Mouse (Mus musculus) hindbrain, embryonic 13.5 days (tissue): Measurements from ENCODE around the gene Aass. TPM values are rescaled to one million over a fixed set of nuclear protein-coding genes. Genes with fewer than 3 reads are reported as not detected.
"Not testable (repeated sequence)": the region's sequence is repeated elsewhere in the genome, so short reads cannot be mapped to it uniquely, and the experiment has no call there.

Source experiments
- ATAC-seq: fragments of 200-750 bp; cut with Nextera tagmentation; 2 replicates; pipeline ENCODE4 v1.8.0; 2017; ENCODE audit warnings: moderate TSS enrichment; ENCODE audit not compliant: low FRiP score
- H3K27ac ChIP-seq: fragments of 300-500 bp; sonication (generic); 2 replicates; pipeline ENCODE4 v1.5.1; 2015; ENCODE audit warnings: inconsistent platforms, mild to moderate bottlenecking, moderate library complexity
- H3K27me3 ChIP-seq: fragments of 300-500 bp; sonication (generic); 2 replicates; pipeline ENCODE4 v1.6.1; 2015; ENCODE audit warnings: mild to moderate bottlenecking, inconsistent platforms
- H3K36me3 ChIP-seq: fragments of 300-500 bp; sonication (generic); 2 replicates; pipeline ENCODE4 v1.6.1; 2015; ENCODE audit warnings: mild to moderate bottlenecking, inconsistent platforms
- H3K4me1 ChIP-seq: fragments of 300-500 bp; sonication (generic); replicated peaks from 2 replicates; pipeline ENCODE4 v1.6.1; 2015; ENCODE audit warnings: inconsistent platforms
- H3K4me2 ChIP-seq: fragments of 300-500 bp; sonication (generic); 2 replicates; pipeline ENCODE4 v1.6.1; 2015; ENCODE audit warnings: inconsistent platforms, mild to moderate bottlenecking, moderate library complexity
- H3K4me3 ChIP-seq: fragments of 300-500 bp; sonication (generic); 2 replicates; pipeline ENCODE4 v1.5.1; 2015; ENCODE audit warnings: mild to moderate bottlenecking, inconsistent platforms
- H3K9ac ChIP-seq: fragments of 300-500 bp; sonication (generic); 2 replicates; pipeline ENCODE4 v1.6.1; 2015; ENCODE audit warnings: mild to moderate bottlenecking, inconsistent platforms
- H3K9me3 ChIP-seq: fragments of 300-500 bp; sonication (generic); 2 replicates; pipeline ENCODE4 v1.6.1; 2016; ENCODE audit warnings: inconsistent platforms
- WGBS: fragments of 180-500 bp; shearing (Covaris S2); methylation state at CpG from one replicate; pipeline ENCODE4 v1.1.7; 2015; 5-methylcytosine and 5-hydroxymethylcytosine counted together
- polyA plus RNA-seq: library from polyadenylated mRNA; unstranded; fragments of >200 nt; fragmentation: Nextera tagmentation; extraction: Ambion mirVana; gene quantifications from 2 replicates; pipeline ENCODE4 v1.2.1, GENCODE M21; 2015

Gene Aass
- polyA plus RNA-seq, 1 experiment from 2014 or later = 0.77 TPM

DNA sequence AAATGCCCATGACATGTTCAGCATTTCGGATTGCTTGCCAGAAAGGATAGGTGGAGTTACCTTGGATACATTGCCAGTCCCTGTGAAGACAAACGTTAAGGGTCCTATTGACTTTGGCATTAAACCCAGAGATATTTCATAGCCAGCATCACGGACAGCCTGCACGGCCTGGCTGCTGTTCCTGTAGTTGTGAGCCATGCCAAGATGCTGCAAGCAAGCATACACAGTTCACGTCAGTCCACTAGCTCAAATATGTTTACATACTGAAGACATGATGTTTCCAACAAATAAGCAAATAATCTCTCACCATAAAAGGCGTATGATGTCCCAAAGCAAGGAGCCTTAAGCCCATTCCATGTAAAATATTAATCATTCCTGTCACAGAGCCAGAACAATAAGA is 18.0 kb downstream of the Aass start:
- Histone ChIP-seq H3K4me3 (no peak overlapping the region), H3K27ac (no peak overlapping the region), H3K4me1 (no peaks in the 10 kb centered on the region), H3K36me3 (no peaks in the 10 kb centered on the region), H3K4me2 (no peak overlapping the region), H3K27me3 (no peaks in the 10 kb centered on the region), H3K9me3 (no peaks in the 10 kb centered on the region), H3K9ac (no peak overlapping the region)
- 88% methylated on average over 6 of the region's 6 CpGs for WGBS
- ATAC-seq = no peak

DNA sequence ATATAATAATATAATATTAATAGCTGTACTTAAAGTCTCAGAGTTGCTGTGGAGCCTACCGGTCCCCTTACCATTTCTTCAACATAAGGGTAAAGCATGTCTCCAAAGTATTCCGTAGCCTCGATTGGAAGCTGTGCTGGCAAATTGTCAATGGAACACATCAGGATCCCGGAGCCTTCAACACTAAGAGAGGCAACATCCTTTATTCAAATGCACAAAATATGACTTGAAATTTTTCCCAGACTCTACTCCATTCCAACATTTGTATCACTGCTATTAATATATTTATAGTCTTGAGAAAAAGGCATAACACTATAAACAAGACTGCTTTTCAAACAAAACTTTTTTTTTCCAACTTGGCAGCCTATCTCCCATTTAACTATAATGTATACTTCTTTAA is 25.7 kb downstream of the Aass start:
- Histone ChIP-seq H3K36me3 (no peaks in the 10 kb centered on the region), H3K4me3 (no peak overlapping the region), H3K27me3 (no peaks in the 10 kb centered on the region), H3K4me2 (no peak overlapping the region), H3K27ac (no peak overlapping the region), H3K9ac (no peak overlapping the region), H3K9me3 (no peaks in the 10 kb centered on the region), H3K4me1 (no peaks in the 10 kb centered on the region)
- WGBS = 97% methylated on average over 4 of the region's 4 CpGs
- no peak for ATAC-seq

GRCm38 (mm10) chr6:23106373-23106772 is 26.4 kb downstream of the Aass start:
- no peak for ATAC-seq
- H3K4me3 ChIP-seq = no peak overlapping the region
- no peak overlapping the region for H3K27ac ChIP-seq
- no peaks in the 10 kb centered on the region for H3K9me3 ChIP-seq
- no peaks in the 10 kb centered on the region for H3K4me1 ChIP-seq
- H3K4me2 ChIP-seq = no peak overlapping the region
- H3K27me3 ChIP-seq = no peaks in the 10 kb centered on the region
- H3K9ac ChIP-seq = no peak overlapping the region
- WGBS = 74% methylated on average over 4 of the region's 4 CpGs
- no peaks in the 10 kb centered on the region for H3K36me3 ChIP-seq

DNA sequence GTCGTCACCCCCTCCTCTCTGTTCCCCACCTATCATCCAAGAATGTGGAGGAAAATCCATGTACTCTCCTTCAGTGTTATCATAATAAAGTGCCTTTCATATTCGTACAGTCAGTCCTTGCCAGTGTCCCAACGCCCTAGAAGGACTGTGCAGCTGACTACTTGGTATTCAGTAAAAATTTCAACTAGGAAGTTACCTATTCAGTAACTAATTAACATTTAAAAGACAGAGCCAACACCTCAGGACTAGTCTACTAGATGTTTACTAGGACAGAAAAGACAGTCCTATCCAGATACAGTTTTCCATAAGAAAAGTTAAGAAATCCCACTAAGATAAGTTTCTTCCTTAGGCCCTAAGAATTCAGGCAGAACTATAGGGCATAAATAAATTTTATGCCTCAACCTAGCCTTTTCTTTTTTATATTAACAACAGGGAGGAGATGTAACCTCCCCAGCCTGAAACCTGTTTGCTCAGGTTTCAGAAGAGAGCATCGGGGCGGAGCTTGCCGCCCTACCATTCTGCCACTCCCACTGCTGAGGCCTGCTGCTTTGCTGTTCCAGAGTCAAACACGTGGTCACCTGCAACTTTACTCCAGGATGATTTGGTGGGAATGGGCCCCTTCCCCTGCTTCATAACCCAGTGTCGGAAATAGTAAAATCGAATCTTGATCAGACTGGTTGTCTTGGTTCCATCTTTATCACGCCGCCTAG is 42.3 kb downstream of the Aass start:
- H3K27me3 ChIP-seq, H3K27ac ChIP-seq, H3K36me3 ChIP-seq, H3K9me3 ChIP-seq, H3K4me2 ChIP-seq, ATAC-seq, H3K4me1 ChIP-seq, H3K4me3 ChIP-seq, H3K9ac ChIP-seq: not testable (repeated sequence)
- WGBS = 94% methylated on average over 11 of the region's 11 CpGs

GRCm38 (mm10) chr6:23089292-23089691 is 43.5 kb downstream of the Aass start:
- not testable (repeated sequence) for H3K27ac ChIP-seq, ATAC-seq, H3K4me1 ChIP-seq, H3K9me3 ChIP-seq, H3K4me3 ChIP-seq, H3K36me3 ChIP-seq, H3K4me2 ChIP-seq, H3K9ac ChIP-seq, H3K27me3 ChIP-seq
- WGBS = 73% methylated on average over 4 of the region's 4 CpGs

- no peak for ATAC-seq
- H3K4me3 ChIP-seq = no peak overlapping the region
- WGBS = 92% methylated on average over 5 of the region's 5 CpGs
Observed at GRCm38 (mm10) chr6:23084587-23085421, 48.0 kb downstream of the Aass start.

GRCm38 (mm10) chr6:23079991-23080680 is 52.6 kb downstream of the Aass start:
- H3K9ac ChIP-seq = no peak overlapping the region
- H3K27me3 ChIP-seq = no peaks in the 10 kb centered on the region
- WGBS = 68% methylated on average over 3 of the region's 3 CpGs
- H3K4me1 ChIP-seq = no peaks in the 10 kb centered on the region
- no peak overlapping the region for H3K4me3 ChIP-seq
- H3K9me3 ChIP-seq = no peaks in the 10 kb centered on the region
- no peaks in the 10 kb centered on the region for H3K36me3 ChIP-seq
- no peak for ATAC-seq
- H3K27ac ChIP-seq = no peak overlapping the region
- H3K4me2 ChIP-seq = no peak overlapping the region

More at GRCm38 (mm10) chr6:23084587-23085421, 48.0 kb downstream of the Aass start:
- Histone ChIP-seq H3K36me3 (no peaks in the 10 kb centered on the region), H3K27ac (no peak overlapping the region), H3K9me3 (peaks cover 4% of the 10 kb centered on the region), H3K9ac (no peak overlapping the region), H3K27me3 (no peaks in the 10 kb centered on the region), H3K4me2 (no peak overlapping the region), H3K4me1 (no peaks in the 10 kb centered on the region)

GRCm38 (mm10) chr6:23078273-23078672 is 54.5 kb downstream of the Aass start:
- Histone ChIP-seq H3K4me1 (no peaks in the 10 kb centered on the region), H3K27me3 (no peaks in the 10 kb centered on the region), H3K4me3 (no peak overlapping the region), H3K36me3 (no peaks in the 10 kb centered on the region), H3K9ac (no peak overlapping the region), H3K4me2 (no peak overlapping the region), H3K27ac (no peak overlapping the region), H3K9me3 (no peaks in the 10 kb centered on the region)
- ATAC-seq = no peak
- WGBS = 62% methylated on average over 2 of the region's 2 CpGs

DNA sequence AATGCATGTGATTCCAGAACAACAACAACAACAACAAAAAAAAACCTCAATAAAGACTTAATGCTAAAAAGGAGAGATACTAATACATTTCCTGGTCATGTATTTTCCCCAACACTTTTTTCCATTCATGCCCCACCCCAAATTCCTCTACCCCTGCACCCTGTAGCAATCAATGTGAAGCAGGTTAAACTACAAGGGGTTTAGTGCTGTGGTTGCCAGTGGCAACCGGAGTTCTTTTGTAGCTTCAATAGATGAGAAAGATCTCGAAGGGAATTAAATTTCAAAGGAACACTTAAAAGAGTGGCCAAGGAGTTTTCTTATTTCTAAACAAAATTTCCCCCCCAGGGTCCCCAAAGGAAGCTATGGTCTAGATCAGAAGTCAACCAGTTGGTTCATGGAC is 56.7 kb downstream of the Aass start:
- whole genome bisulfite sequencing = 63% methylated on average over 2 of the region's 2 CpGs
- H3K9me3 ChIP-seq = no peaks in the 10 kb centered on the region
- no peak overlapping the region for H3K27ac ChIP-seq
- H3K4me2 ChIP-seq = no peak overlapping the region
- H3K27me3 ChIP-seq = no peaks in the 10 kb centered on the region
- ATAC-seq = no peak
- no peak overlapping the region for H3K4me3 ChIP-seq
- no peaks in the 10 kb centered on the region for H3K4me1 ChIP-seq
- H3K9ac ChIP-seq = no peak overlapping the region
- no peaks in the 10 kb centered on the region for H3K36me3 ChIP-seq

- Histone ChIP-seq H3K4me1 (no peaks in the 10 kb centered on the region), H3K36me3 (peaks cover 26% of the 10 kb centered on the region), H3K27me3 (no peaks in the 10 kb centered on the region), H3K27ac (no peak overlapping the region), H3K4me2 (no peak overlapping the region), H3K9me3 (no peaks in the 10 kb centered on the region), H3K9ac (no peak overlapping the region), H3K4me3 (no peak overlapping the region)
- ATAC-seq = no peak
- 96% methylated on average over 5 of the region's 5 CpGs for WGBS
Observed at GRCm38 (mm10) chr6:23055734-23056133, 77.1 kb downstream of the Aass start.

GRCm38 (mm10) chr6:23048836-23049235 is 84.0 kb downstream of the Aass start:
- no peak overlapping the region for H3K9ac ChIP-seq

GRCm38 (mm10) chr6:23028251-23028650 is 104.5 kb downstream of the Aass start:
- no peaks in the 10 kb centered on the region for H3K9me3 ChIP-seq
- WGBS = 90% methylated on average over 1 of the region's 1 CpGs
- H3K36me3 ChIP-seq = peaks cover 11% of the 10 kb centered on the region
- H3K27ac ChIP-seq = no peak overlapping the region
- H3K9ac ChIP-seq = no peak overlapping the region
- H3K4me3 ChIP-seq = no peak overlapping the region
- no peaks in the 10 kb centered on the region for H3K27me3 ChIP-seq
- no peaks in the 10 kb centered on the region for H3K4me1 ChIP-seq
- ATAC-seq = no peak
- H3K4me2 ChIP-seq = no peak overlapping the region

More at GRCm38 (mm10) chr6:23048836-23049235, 84.0 kb downstream of the Aass start:
- Histone ChIP-seq H3K9me3 (no peaks in the 10 kb centered on the region), H3K27me3 (no peaks in the 10 kb centered on the region), H3K4me3 (no peak overlapping the region), H3K4me1 (no peaks in the 10 kb centered on the region), H3K36me3 (peaks cover 41% of the 10 kb centered on the region), H3K27ac (no peak overlapping the region), H3K4me2 (no peak overlapping the region)
- WGBS = 84% methylated on average over 4 of the region's 4 CpGs
- ATAC-seq = no peak
